Mouse (Mus musculus): ENCODE results near the gene Pde6d. TPM values are rescaled to one million over a fixed set of nuclear protein-coding genes. Genes with fewer than 3 reads are reported as not detected.

The Pde6d gene
- 10 to 100 TPM; 47.4 to 55.5 (median 49.3) TPM for total RNA-seq (2022)

DNA sequence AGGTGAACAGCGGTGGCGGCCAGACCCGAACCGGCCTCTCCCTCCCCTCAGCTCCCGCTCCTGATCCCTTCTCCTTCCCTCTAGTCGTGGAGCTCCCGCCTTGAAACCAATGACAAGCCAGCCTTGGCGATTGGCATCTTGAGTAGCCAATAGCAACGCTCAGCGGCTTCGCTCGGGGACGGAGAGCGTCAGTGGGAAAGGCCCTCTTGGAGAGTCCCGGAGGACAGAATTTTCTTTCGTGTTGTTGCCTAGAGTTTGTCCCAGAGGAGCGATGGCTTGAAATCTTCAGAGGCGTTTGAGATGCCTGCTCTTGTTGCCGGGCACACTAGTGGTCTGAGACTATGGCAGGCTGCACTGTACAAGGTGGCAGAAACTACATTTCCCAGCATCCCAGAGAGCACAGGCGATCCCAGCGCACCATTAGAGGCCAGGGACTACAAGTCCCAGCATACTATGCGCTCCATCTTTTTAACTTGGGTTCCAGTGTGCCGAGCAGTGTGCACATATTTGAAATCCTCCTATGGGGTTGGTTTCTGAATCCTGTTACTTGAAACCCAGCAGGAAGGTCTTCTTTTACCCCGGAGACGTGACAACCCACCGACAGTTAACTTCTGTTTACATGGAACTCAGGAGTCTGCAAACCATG, at the start of gene Pde6d, which contains the start of gene Cops7b:
Gene Pde6d, minus strand, starts transcription at position 179 of the 646 bp plus-strand sequence.
Gene Cops7b, plus strand, starts transcription at position 454 of the 646 bp plus-strand sequence.
- peak; percentile 95 to 98 for DNase-seq (ENCODE audit: low spot score in 2 of 2)

GRCm38 (mm10) chr1:86630527-86630926, 48.1 kb upstream of the Pde6d start:
- DNase-seq (ENCODE audit: low spot score in 2 of 2), result no peak

- DNase-seq (ENCODE audit: low spot score in 2 of 2), result no peak
These were observed 47.5 kb upstream of the Pde6d start for GRCm38 (mm10) chr1:86629936-86630335.

GRCm38 (mm10) chr1:86628270-86628669, 45.8 kb upstream of the Pde6d start:
- no peak for DNase-seq (ENCODE audit: low spot score in 2 of 2)

- DNase-seq (ENCODE audit: low spot score in 2 of 2), result no peak
These were observed 40.9 kb upstream of the Pde6d start for GRCm38 (mm10) chr1:86623001-86624000.

- no peak for DNase-seq (ENCODE audit: low spot score in 2 of 2)
These were observed 39.9 kb upstream of the Pde6d start for GRCm38 (mm10) chr1:86622296-86622695.

DNA sequence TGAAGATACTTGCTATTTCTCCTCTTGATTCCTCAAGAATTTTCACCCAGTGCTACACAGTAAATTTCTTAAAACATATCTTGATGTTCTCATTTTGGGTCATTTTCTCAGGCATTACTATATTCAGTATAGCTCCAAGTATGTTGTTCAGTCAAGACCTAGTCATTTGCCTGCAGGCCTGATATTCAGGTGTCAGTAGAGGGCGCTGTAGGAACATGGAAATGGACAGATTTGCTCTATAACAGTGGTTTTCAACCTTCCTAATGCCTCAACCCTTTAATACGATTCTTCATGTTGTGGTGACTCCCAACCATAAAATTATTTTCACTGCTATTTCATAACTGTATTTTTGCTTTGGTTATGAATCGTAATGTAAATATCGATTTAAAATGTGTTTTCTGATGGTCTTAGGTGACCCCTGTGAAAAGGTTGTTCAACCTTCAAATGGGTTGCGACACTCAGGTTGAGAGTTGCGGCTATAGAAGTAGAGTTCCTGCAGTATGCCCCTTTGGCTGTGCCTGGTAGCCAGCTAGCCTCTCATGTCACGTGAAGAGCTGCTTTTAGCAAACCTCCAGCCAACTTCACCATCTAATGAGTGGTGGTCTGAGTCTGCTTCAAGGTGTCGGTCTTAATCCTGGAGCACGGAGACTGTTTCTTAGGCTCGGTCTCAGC, 36.2 kb upstream of the Pde6d start:
- DNase-seq (ENCODE audit: low spot score in 2 of 2), result peak; percentile 52 to 82

DNA sequence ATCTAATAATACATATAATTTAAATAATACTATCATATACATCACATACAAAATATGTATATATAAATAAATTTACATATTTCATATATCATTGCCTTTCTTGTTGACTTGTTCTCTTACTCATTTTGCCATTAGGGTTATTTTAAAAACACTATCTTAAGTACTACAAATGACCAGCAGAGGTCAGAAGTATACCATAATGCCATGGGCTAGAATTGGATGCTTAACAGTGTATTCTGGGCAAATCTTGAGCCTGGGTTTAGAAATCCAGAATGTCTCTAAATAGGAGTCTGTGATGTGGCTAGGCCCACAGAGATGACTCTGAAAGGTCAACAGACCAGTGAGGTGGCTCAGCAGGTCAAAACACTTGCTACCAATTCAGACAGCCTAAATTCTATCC, 31.8 kb upstream of the Pde6d start:
- no peak for DNase-seq (ENCODE audit: low spot score in 2 of 2)

DNA sequence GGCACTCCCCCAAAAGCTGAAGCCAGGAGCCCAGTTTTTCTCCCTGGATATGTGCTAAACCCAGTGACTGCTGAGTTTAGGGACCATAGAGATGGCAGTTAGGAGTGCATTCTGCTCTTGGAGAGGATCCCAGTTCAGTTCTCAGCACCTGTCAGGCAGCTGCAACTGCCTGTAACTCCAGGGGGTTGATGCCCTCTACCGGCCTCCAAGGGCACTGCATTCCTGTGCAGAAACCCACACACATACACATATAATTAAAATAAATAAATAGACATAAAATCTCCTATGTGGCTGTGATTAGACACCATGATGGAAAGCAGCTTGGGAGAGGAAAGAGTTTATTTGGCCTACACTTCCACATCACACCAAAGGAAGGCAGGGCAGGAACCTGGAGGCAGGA, 29.7 kb upstream of the Pde6d start:
- DNase-seq (ENCODE audit: low spot score in 2 of 2), result no peak

DNA sequence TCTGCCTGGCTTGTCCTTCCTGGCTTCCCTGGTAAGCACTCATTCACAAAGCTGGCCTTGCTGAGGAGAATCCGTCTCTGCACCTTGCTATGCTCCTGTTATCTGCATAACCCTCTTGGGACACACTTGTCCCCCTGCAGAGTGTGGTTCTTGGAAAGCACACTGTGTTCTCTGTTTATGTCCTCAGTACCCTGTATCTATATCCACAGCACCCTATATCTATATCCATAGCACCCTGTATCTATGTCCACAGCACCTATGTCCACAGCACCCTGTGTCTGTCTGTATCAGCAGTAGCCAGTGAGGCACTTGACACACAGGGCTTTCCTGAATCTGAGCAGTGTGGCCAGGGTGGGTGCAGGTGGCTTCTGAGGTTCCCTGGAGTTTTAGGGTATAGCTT, 28.5 kb upstream of the Pde6d start:
- DNase-seq (ENCODE audit: low spot score in 2 of 2), result no peak

- no peak for DNase-seq (ENCODE audit: low spot score in 2 of 2)
These were observed 17.7 kb upstream of the Pde6d start for GRCm38 (mm10) chr1:86600117-86600516.

- DNase-seq (ENCODE audit: low spot score in 2 of 2), result no peak
These were observed 16.1 kb upstream of the Pde6d start for GRCm38 (mm10) chr1:86598516-86598915.

DNA sequence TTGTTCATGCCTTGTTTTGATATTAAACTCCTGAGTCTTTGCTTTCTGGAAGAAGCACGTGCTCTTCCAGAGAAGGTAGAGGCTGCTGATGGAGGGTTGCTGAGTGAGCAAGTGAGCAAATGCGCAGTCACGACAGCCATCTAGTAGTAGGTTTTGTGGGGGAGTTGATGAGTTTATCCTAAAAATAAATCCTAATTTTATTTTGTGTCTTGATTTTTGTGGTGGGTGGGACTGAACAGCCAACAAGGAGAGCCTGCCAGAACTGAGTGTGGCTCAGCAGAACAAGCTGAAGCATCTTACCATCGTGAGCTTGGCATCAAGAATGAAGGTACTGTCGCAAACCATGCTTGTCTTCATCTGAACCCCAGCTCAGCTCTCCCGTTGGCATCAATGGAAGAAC, 14.1 kb upstream of the Pde6d start:
- DNase-seq (ENCODE audit: low spot score in 2 of 2), result no peak

DNA sequence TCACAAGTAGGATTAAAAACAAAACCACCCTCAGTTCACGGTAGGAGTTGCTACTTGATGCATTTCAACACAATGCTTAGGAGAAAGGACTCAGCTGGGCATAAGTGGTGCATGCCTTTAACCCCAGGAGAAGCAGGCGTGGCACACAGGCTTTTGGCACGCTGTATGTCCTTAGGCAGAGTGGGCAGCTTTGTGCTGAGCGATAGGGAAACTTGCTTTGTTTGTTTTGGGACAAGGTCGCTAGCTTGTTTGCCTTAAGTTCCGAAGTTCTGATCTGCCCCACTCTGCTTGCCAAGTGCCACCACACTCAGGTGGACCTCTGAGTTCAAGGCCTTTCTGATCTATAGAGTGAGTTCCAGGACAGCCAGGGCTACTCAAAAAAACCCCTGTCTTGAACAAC, 12.9 kb upstream of the Pde6d start:
- no peak for DNase-seq (ENCODE audit: low spot score in 2 of 2)

GRCm38 (mm10) chr1:86594539-86594938, 12.1 kb upstream of the Pde6d start:
- DNase-seq (ENCODE audit: low spot score in 2 of 2), result no peak

DNA sequence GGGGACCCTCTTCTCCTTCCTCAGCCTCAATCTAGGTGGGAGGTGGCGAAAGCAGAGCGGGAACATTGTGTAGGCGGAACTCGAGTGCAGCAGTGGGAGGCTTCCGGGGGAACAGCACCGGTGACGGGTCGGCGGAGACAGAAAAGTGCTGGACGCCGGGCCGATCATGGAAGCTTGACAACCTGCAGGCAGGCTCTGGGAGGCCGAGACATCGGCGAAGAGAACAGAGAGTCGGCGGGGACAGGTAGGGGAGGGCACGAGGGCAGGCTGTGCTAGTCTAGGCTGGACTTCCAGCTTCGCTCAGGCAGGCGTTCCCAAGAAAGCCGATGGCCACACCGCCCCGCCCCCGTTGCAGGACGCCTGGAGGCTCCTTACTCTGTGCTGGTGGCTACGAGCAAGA, 4.6 kb upstream of the Pde6d start:
- DNase-seq (ENCODE audit: low spot score in 2 of 2), result peak; percentile 56 to 73

DNA sequence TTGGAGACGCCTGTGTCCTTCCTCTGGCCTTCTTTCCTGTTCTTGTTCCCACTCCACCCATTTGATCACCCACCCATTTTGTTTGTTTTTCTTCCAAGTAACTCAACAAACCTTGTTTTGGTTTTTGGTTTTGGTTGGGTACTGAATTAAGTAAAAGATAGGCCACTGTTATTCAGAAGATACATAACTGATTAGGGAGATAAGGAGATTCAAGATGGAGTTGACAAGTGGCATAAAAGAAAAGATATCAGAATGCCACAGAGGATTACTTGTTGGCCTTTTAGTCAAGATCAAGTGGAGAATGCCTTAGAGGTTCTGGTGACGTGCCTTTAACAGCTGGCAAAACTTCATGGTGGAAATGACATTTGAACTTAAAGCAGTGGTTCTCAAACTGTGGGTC, 1.3 kb upstream of the Pde6d start:
- no peak for DNase-seq (ENCODE audit: low spot score in 2 of 2)

GRCm38 (mm10) chr1:86581692-86582450, 558 bp downstream of the Pde6d start:
- no peak for DNase-seq (ENCODE audit: low spot score in 2 of 2)

DNA sequence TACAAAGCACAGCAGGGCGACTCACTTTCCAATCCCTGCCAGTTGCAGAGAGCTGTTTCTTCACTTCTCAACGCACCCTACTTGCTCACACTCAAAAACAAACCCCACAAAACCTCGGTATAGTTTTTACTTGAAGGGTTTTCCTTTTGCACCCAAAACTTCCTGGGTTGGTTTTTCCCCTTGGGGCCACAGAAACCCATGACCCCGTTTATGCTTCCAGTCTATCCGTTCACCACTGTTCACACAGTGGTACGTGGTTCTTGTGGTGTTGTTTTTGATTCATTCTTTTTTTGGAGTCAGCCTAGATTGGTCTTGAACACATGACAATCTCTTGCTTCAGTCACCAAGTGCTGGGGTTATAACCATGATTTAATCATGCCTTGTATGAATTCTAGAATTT, 2.0 kb downstream of the Pde6d start:
- DNase-seq (ENCODE audit: low spot score in 2 of 2), result no peak

DNA sequence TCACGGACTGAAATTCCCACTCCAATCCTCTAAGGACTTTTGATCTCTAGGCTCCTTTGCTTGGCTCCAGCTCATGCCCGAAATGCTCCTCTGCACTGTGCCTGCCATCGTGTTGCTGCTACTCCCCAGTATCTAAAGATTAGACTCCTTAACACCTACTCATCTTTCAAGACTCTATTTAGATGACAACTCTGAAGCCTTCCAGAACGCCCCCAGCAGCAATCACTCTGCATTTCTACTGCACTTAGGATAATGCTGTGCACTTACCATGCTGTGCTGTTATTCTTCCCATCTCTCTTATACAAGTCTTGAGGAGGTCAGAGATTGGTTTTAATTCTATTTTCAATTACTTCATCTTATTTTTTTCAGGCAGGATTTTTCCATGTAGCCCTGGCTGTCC, 10.5 kb downstream of the Pde6d start:
- no peak for DNase-seq (ENCODE audit: low spot score in 2 of 2)

DNA sequence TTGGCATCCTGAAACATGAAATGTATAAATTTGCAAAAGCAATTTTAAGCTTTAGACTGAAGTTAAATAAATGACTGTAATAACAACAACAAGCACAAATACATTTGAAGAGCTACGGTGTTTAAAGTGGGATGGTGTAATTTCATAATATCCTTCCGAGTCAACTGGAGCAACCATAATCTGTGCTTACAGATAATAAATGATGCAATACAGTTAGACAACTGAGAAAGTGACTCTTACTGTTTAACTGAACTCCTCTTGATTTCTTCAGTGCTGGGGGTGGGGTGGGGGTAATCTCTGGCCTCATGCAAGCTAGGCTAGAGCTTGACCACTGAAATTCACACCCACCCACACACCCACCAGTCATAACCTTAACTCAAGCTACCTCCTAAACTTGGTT, 11.0 kb downstream of the Pde6d start:
- DNase-seq (ENCODE audit: low spot score in 2 of 2), result no peak
